Mouse (Mus musculus): ENCODE measurements around the gene Olfr763.
"Not testable (repeated sequence)": the region's sequence is repeated elsewhere in the genome, so short reads cannot be mapped to it uniquely, and the experiment has no call there.

Gene Olfr763

DNA sequence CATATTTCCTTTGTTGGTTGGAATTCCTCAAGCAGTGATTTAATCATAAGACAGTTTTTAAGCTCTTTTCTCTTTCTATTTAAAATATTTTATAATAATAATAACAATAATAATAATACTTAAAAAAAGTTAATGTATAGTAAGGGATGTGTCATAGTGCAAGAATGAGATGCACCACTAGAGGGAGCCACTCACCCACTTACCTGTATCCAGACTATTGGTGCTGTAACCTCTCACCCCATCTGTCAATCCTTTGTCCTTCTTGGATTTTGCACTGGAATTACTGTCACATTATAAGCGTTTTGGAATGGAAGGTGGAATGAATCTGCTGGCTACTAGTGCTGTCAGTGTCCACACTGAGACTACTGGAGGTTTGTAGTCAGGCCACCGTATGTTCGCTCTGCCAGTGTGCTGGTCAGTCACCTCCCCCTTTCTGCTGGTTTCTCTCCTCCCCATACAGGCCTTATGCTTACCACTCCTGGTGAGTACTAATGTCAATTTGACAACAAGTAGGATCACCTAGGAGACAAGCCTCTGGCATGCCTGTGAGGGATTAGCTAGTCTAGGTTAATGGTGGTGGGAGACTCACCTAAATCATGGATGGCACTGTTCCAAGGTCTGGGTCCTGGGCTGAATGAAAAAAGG lies 15.5 kb downstream of the Olfr763 start:
- in situ Hi-C loops (cut with MboI; ENCODE audit: low pct_unique_long_range_greater_than_20kb in 1 of 2, low sequenced_read_pairs in 2 of 2, unreplicated experiment in 1 of 2): no loop called here

DNA sequence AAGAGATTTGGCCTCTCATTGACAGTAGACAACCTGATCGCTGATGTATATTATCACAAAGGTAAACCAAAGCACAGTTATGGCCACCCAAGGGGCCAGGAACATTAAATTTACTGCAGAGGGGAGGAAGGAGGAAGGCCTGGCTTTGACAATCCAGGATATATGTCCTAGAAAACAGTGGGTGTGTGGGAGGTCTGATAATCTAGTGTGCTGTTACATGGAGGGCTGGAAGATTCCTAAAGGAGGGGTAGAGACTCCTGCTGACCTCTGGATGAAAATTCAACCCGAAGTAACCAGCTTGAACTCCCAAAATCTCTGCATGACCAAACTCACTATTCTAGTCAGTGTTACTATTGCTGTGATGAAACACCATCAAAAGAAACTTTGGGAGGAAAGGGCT lies 17.8 kb downstream of the Olfr763 start:
- in situ Hi-C loops (cut with MboI; ENCODE audit: low pct_unique_long_range_greater_than_20kb in 1 of 2, low sequenced_read_pairs in 2 of 2, unreplicated experiment in 1 of 2): no loop called here

DNA sequence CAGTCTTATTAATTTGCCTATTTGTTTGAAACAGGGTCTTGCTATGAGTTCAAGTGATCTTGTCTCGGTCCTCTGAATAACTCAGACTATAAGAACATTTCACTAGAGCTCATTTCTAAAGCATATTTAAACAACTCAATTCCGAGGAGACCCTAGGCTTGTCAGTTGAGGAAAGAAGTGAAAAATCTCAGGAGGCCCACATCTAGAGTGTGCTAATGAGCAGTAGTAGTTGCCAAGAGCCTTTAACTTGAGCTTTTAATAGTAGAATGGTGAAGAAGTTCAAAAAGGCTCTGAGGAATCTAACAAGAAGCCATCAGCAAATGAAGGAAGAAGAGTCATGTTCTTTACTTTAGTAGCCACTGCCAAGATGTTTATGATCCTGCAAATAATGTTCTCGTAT lies 29.2 kb downstream of the Olfr763 start, which contains the start of gene Olfr764-ps1:
Gene Olfr764-ps1, minus strand, starts transcription at position 101 of the 400 bp plus-strand sequence.
- in situ Hi-C loops (cut with MboI; ENCODE audit: low pct_unique_long_range_greater_than_20kb in 1 of 2, low sequenced_read_pairs in 2 of 2, unreplicated experiment in 1 of 2): no loop called here

DNA sequence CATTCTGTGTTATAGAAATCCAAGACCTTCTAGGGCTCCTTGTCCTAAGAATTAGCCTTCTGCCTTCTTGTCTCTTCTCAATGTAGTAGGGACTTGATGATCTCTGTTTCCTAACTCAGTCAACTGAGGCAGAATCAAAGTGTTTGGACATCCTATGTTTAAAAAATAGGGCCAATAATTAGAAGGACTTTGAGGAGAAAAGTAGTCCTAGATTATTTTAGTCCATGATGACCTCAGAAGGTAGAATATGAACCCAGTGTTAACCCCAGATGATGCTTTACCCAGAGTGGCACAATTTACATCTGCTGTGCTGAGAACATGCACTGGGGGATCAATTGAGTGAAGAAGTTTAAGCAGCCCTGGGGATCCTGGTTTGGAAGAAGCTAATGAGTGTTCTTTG lies 39.3 kb downstream of the Olfr763 start, which contains the start of gene Olfr765:
Gene Olfr765, minus strand, starts transcription at position 101 of the 400 bp plus-strand sequence.
- in situ Hi-C loops (cut with MboI; ENCODE audit: low pct_unique_long_range_greater_than_20kb in 1 of 2, low sequenced_read_pairs in 2 of 2, unreplicated experiment in 1 of 2): not testable (repeated sequence)

Data from mouse embryonic stem cell (cell line).